Mouse (Mus musculus): Measurements from ENCODE around the gene Ccdc97.

The Ccdc97 gene

GRCm38 (mm10) chr7:25669631-25670030, 49.3 kb downstream of the Ccdc97 start:
- no peak for DNase-seq (ENCODE audit: low spot score in 2 of 2)

GRCm38 (mm10) chr7:25669158-25669557, 49.7 kb downstream of the Ccdc97 start:
- DNase-seq (ENCODE audit: low spot score in 2 of 2), result no peak

GRCm38 (mm10) chr7:25666381-25666780, 52.5 kb downstream of the Ccdc97 start:
- DNase-seq (ENCODE audit: low spot score in 2 of 2), result no peak
